Mouse (Mus musculus) spleen, embryonic (tissue): ENCODE results near the gene E130208F15Rik.

Source experiments
- CTCF ChIA-PET: fragments of 350-600 bp; sonication (Branson Sonifier 250); formaldehyde crosslinking; loops from one replicate; lab custom pipeline; 2022; lab: Charles Lee

Gene E130208F15Rik

DNA sequence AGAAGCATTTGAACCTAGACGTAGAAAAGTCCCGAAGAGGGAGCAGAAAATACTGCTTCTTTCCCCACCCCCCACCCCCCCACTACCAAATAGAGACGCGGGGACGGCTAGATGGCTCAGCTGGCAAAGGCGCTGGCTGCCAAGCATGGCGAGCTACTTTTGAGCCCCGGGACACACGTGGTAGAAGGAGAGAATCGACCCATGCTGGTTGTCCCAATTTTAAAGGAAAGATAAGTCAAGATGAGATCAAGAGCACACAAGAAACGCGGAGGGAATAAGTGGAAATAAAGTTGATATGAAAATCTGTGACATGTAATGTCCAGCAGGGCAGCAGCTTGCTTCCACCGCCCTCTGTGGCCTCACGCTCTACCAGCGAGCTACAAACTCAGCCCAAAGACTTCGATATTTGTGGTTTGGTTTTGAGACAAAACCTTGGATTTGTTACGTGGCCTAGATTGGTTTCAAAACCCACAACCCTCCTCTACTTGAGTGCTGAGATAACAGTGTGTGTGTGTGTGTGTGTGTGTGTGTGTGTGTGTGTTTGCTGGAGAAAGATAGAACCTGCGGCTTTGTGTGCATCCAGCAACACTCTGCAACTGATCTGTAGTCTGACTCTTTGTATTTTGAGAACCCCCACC is 11.2 kb downstream of the E130208F15Rik start:
- CTCF ChIA-PET = interaction anchor here (0.6 to 1.0 kb wide), 4 partner anchors 12 to 499 kb away, joined by 3 to 6 read pairs (median 5); no protein-coding TSS in a partner anchor

DNA sequence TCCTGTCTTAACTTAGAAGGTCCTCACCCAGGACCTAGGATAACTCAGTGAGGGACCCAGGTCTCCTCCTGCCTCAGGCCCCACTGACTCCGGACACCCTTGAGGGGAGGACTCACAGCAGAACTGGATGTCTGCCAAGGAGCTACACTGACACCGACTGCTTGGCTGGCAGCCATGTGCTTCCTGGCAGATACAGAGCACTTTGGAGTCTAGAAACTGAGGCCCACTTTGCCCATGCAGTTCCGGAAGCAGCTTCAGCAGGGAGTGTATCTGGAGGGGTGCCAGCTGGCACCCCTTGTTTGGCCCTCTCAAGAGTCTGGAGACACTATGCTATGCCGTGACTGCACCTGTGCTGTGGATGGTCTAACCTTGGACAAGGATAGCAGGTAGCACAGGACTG is 11.9 kb downstream of the E130208F15Rik start:
- CTCF ChIA-PET = interaction anchor here (0.6 kb wide), 1 partner anchor 159 kb away, joined by 3 read pairs; no protein-coding TSS in a partner anchor

DNA sequence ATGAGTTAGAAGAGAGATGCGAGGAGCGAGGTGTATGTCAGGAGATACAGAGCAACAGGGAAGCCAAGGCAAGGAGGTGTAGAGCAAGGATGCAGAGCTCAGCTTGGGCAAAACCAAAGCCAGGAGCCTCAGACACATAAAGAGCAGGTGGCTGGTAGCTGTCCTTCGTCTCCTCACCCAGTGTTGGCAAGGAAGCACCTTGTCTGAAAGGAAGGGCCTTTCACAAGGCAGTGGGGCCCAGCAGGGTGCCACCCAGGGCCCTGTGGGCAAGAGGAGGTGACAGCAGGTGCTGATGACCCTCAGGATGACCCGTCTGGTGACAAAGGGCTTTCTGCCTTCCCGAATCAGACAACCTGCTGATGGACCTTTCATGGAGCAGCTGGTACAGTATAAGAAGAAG is 13.0 kb downstream of the E130208F15Rik start:
- CTCF ChIA-PET = no interaction called here

DNA sequence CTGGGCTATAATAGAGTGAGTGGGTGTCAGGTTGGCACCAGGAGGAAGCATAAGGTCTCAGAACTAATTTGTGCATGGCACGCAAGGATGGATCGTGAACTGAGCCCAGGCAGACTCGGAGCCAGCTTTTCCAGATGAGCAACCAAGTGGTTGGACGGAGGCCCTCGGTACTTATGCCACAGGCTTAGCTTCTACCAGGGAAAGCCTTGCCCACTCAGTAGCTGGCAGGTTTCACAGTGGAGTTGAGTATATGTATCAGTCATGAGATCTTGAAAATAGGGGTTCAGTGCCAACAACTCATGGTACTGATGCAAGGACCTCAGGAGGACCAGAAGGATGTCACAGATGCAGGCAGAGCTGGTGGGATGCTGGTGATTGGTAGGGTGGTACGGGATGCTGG is 14.1 kb downstream of the E130208F15Rik start:
- CTCF ChIA-PET = interaction anchor here (0.6 kb wide), 1 partner anchor 54 kb away, joined by 7 read pairs; no protein-coding TSS in a partner anchor

DNA sequence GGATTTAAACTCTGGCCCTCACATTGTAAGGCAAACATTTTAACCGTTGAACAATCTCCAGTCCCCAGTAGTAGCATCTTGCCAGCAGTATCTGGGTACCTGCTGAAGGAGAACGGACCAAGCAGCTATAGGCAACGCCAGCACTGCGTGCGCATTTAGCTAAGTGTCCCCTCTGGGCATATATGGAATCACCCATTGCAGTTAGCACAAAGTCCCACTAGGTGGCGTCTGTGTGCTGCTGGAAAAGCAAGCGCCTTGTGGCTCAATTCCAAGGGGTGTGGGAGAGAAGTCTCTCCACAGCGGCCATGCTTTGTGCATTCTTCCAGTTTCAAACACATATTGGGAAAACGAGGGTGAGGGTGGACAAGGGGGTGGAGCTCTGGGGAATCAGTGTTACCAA is 14.8 kb downstream of the E130208F15Rik start:
- CTCF ChIA-PET = interaction anchor here (0.6 kb wide), 1 partner anchor 55 kb away, joined by 7 read pairs; no protein-coding TSS in a partner anchor

DNA sequence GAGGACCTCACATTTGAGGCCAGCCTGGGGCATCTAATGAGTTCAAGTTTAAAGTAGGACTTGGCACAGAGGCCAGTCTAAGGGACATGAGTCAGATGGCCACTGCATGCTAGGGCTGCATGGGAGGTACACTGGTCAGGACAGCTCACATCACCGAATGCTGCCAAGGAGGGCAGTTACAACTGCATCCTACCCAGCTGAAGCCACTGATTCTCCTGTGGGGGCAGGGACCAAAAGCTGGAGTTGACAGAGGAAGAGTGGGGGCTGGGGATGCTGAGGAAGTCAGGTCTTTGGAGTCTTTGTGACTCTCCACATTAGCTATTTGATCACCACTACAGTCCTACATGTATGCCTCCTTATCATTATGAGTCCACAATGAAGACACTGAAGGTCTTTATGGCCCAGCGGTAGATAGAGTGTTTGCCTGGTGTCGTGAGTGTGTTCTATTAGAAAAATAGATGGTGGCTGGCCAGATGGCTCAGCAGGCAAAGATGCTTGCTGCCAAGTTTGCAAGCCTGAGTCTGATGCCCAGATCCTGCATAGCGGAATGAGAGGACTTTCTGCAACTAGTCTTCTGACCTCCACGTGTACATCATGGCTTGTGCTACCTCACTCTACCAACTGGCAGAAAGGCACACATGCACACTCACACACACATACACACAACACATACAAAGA is 18.0 kb downstream of the E130208F15Rik start:
- CTCF ChIA-PET = no interaction called here

DNA sequence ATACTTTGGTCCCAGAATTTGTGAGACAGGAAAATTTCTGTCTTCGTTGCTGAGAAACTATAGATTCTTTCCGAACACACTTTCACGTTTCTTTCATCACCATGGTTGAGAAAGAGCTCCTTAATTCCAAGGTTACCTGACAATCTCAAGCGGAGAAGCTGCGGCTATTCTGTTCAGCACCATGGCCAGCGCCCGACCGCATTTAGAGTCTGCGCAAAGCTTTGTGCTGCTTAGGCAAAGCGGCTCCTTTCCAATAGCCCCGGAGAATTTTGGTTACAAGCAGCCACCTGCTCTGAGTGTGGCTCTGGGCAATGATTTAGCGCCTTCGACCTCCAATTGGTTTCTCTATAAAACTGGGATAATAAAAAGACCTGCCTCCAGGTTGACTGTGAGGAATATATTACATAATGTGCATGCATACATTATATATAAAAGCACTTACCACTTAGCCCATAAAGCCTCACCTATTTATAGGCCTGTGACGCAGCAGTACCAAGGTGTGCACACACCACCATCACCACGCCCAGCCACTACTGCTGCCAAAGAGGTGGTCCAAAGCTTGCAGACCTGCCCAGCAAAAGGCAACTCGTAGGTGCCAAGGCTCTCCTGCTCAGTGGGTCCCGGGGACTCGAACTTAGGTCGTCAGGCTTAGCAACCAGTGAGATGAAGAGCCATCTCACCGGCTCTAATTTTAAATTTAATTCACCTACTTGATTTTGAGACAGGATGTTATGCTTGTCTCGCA is 25.3 kb downstream of the E130208F15Rik start:
- CTCF ChIA-PET = interaction anchor here (0.6 kb wide), 1 partner anchor 204 kb away, joined by 4 read pairs; no protein-coding TSS in a partner anchor

DNA sequence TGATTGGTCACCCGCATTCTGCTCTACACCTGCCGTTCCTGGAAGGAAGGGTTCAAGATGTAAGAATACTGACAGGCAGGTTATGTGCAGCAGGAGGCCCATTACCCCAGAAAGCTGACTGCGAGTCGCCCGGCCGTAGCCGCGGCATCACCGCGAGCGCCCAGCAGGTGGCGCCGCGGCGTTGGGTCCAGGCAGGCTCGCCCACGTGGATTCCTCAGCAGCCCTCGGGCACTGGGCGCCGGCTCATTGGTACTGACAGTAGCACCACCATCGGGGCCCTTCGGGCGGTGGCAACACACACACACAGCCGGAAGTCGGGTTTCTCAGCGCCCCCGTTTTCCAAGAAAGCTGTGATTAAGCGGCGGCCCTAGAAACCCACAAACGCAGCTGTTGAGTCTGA is 26.3 kb downstream of the E130208F15Rik start:
- CTCF ChIA-PET = interaction anchor here (0.7 kb wide), 1 partner anchor 788 kb away, joined by 3 read pairs; no protein-coding TSS in a partner anchor

DNA sequence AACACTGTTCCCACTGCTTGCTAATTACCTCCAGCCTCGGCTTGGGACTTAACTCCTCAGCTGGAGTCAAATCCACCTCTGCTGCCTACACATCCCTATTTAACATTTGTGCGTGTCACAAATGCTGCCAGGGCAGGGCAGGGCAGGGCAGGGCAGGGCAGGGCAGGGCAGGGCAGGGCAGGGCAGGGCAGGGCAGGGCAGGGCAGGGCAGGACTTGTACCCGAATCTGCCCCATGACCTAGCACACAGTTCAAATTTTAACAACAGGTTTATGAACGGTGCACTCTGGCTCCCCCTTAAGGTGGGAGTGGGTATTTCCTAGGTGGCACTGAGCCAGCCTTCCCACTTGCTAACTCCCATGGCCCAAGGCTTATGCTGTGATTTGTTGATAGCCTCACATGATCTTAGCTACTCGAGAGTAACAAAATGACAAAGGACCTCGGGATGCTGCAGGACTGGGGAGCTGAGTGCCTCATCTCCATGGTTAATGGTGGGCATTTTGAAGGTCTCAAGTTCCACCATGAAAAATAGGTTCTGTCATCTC is 31.8 kb downstream of the E130208F15Rik start:
- CTCF ChIA-PET = interaction anchor here (0.7 kb wide), 1 partner anchor 83 kb away, joined by 3 read pairs; no protein-coding TSS in a partner anchor

DNA sequence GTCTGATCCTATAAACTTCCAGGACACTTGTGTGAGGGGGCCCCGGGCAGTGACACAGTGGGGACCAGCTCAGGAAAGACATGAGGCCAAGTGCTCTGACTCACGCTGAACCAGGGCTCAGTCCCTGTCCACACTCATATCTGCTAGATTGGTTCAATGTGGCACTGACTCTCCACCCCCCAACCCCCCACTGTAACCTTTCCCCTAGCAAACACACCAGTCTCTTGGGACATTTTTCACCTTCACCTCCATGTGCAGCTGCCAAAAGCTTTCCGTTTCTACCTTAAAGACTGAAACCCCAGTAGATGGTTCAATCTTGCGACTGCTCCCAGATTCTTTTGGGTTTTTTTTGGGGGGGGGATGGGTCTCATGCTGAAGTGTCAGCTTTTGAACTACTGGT is 32.5 kb downstream of the E130208F15Rik start:
- CTCF ChIA-PET = interaction anchor here (0.6 to 0.7 kb wide), 2 partner anchors 72 to 83 kb away, joined by 3 read pairs; no protein-coding TSS in a partner anchor

DNA sequence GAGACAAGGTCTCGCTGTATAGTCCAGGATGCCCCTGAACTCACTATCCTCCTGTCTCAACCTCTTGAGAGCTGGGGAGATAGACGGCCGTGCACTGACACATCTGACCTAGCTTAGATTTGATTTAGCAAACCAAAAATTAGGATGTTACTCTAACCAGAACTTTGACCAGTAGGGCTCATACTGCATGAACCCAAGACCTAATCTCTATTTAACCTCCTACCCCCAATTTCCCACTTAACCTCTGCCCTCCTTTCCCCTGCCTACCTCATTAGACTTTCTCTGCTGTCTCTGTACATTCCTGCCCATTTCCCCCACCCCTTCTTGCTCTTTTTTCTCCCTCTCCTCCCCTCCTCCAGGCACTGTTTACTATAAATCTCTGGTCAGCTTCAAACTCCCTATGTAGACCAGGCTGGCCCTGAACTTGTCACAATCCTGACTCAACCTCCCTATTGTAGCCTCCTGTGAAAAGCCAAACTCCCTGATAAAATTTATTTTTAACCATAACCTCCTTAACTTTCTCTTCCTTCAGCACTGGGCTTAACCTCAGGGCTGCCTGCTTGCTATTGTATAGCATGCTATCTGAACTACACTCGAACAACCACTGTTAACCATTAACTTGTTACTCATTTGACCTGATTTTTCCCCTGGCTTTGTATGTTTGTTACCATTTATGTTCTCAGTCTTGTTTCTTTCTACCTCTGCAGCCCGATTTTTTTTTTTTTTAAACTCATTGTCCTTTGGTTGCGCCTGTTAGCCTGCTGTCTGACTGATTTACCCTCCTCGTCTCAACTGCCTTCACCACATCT is 37.0 kb downstream of the E130208F15Rik start:
- CTCF ChIA-PET = no interaction called here

DNA sequence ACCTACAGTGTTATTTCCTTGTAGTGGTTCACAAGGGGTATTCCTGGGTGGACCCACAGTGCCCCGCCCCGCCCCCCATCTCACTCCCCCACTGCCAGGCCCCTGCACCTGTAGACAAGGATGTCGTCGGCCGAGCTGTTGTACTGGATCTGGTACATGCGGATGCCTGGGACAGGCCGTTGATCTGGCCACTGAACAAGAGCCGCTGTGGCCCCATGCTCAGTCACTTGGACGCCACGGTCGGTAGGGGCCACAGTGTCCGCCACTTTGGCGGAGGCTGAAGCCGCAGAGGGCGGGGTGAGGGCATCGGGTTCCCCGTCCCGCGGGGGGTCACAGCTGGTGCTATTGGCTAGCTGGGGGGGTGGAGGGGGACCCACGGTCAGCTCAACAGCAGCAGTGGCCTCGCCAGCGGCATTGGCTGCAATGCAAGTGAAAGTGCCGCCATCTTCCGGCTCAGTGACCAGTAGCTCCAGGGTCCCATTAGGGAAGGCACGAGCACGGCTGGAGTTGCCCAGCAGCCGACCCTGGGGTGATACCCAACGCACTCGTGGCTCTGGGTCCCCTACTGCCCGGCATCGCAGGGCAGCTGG is 37.8 kb downstream of the E130208F15Rik start:
- CTCF ChIA-PET = no interaction called here

DNA sequence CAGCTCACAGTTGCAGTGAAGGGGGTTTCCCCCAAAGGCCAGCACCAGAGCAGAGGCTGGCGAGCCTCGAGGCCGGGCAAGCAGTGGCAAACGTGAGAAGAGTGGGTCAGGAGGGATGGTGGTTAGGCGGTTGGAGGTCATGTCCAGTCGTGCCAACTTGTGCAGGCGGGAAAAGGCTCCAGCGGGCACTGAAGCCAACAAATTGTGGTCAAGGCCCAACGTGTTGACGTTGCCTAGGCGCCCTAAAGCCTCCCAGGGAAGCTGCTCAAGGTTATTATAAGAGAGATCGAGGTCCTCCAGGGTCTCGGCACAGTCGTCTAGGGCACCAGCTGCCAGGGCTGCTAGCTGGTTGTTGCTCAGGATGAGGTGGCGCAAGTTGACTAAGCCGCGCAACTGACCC is 38.5 kb downstream of the E130208F15Rik start:
- CTCF ChIA-PET = no interaction called here

DNA sequence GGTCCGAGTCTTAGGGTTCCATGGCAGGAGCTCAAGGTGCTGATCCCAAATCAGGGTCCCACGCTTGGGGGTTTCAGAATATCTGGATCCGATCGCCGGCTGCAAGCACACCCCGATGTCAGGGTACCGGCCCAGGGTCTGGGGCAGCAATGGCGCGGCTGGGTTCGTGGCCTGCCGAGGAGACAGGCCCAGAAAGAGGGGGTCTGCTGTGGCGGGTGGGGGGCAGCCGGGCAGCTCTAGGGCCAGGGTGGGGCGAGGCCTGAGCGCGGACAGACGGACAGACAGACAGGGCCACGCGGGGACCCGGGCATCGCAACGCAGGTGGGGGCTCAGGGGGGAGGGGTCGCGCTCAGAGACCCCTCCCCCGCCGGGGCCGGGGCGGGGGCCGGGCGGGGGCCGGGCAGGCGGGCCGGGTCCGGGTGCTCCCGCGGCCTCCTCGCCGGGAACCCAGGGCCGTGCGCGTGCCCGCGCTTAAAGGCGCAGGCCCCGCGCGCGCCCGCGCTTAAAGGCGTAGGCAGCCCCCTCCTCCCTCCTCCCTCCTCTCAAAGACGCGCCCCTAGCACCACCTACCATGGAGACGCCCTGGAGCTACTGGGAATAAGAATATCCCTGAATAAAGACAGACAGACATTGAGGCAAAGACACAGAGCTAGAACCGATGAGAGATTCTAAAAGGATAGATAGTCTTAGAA is 41.3 kb downstream of the E130208F15Rik start, which contains the start of gene Lrfn3:
Lrfn3 (minus strand) TSS at position 121 of the 692 bp plus-strand sequence.
- CTCF ChIA-PET = no interaction called here

DNA sequence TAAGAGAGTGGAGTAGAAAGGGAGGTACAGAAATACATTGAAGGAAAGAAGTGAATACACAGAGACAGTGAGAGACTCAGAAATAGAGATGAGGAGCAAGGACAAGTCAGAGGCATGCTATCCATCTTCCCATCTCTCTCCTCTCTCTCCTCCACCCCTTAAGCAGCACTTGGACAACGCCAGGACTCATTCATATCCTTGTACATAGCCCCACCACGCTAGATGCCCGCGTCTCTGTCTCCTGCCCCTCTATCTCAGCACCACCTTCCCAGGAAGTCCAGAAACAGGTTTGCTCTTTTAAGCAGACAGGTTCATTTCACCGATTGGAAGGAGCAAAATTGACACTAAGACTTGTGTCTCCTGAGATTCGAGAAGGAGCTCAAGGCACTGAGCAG is 41.8 kb downstream of the E130208F15Rik start:
- CTCF ChIA-PET = no interaction called here

DNA sequence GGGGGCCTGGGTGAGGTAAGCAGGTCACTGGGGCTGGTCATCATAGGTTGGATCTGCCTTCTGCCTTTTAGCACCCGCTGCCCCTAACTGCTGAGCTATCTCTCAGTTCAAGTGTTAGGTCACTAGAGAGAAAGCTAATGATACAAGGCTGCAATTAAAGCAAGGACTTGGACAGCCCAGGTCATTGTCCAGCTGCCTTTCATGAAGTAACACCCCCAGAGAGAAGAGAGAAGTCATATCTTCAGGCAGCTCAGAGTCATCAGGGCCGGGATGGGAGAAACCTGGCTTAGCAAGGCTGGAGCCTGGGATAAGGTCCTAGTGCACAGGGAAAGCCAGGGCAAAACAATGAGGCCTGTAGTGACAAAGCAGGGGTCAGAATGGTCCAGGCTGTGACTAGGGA is 45.9 kb downstream of the E130208F15Rik start:
- CTCF ChIA-PET = no interaction called here
